Mouse (Mus musculus) midbrain, embryonic 11.5 days (tissue): ENCODE results near the gene Dgkg. TPM values are rescaled to one million over a fixed set of nuclear protein-coding genes. Genes with fewer than 3 reads are reported as not detected.

Experiments
- ATAC-seq: fragments of 200-750 bp; cut with Nextera tagmentation; 2 replicates; pipeline ENCODE4 v1.8.0; 2017; ENCODE audit warnings: moderate TSS enrichment, moderate library complexity; ENCODE audit not compliant: low FRiP score
- DNase-seq: peaks from one replicate; pipeline ENCODE4 v3.0.0; 2015; ENCODE audit warnings: low spot score; ENCODE audit errors: missing footprints
- H3K27ac ChIP-seq: fragments of 300-500 bp; sonication (generic); 2 replicates; pipeline ENCODE4 v1.5.1; 2014; ENCODE audit warnings: low read depth, low read length
- H3K27me3 ChIP-seq: fragments of 300-500 bp; sonication (generic); 2 replicates; pipeline ENCODE4 v1.6.1; 2014; ENCODE audit warnings: mild to moderate bottlenecking, low read length, moderate library complexity, mixed read lengths; ENCODE audit not compliant: control insufficient read depth, insufficient read depth
- H3K36me3 ChIP-seq: fragments of 300-500 bp; sonication (generic); 2 replicates; pipeline ENCODE4 v1.6.1; 2014; ENCODE audit warnings: mild to moderate bottlenecking, low read length, moderate library complexity, mixed read lengths; ENCODE audit not compliant: control insufficient read depth, insufficient read depth
- H3K4me1 ChIP-seq: fragments of 300-500 bp; sonication (generic); 2 replicates; pipeline ENCODE4 v1.6.1; 2014; ENCODE audit warnings: low read length; ENCODE audit not compliant: control insufficient read depth, insufficient read depth
- H3K4me2 ChIP-seq: fragments of 300-500 bp; sonication (generic); 2 replicates; pipeline ENCODE4 v1.6.1; 2014; ENCODE audit warnings: mild to moderate bottlenecking, moderate library complexity
- H3K4me3 ChIP-seq: fragments of 300-500 bp; sonication (generic); 2 replicates; pipeline ENCODE4 v1.5.1; 2014; ENCODE audit warnings: low read depth, low read length
- H3K9ac ChIP-seq: fragments of 300-500 bp; sonication (generic); 2 replicates; pipeline ENCODE4 v1.6.1; 2014; ENCODE audit warnings: low read length
- H3K9me3 ChIP-seq: fragments of 300-500 bp; sonication (generic); 2 replicates; pipeline ENCODE4 v1.6.1; 2016; ENCODE audit warnings: low read length; ENCODE audit not compliant: control insufficient read depth
- WGBS: fragments of 180-500 bp; shearing (Covaris S2); extraction: QIAGEN DNeasy Blood & Tissue Kit; methylation state at CpG from one replicate; pipeline ENCODE4 v1.1.7; 2014; 5-methylcytosine and 5-hydroxymethylcytosine counted together
- polyA plus RNA-seq: library from polyadenylated mRNA; unstranded; fragments of >200 nt; fragmentation: Nextera tagmentation; extraction: Ambion mirVana; gene quantifications from 2 replicates; pipeline ENCODE4 v1.2.1, GENCODE M21; 2014

Gene Dgkg
- 0.15 and 0.28 TPM in 2 replicates for polyA plus RNA-seq

- DNase-seq = peak; percentile 94
- Histone ChIP-seq H3K9me3 (no peaks in the 10 kb centered on the region), H3K4me1 (peaks cover 11% of the 10 kb centered on the region), H3K36me3 (no peaks in the 10 kb centered on the region), H3K4me2 (peak within 1 kb of the TSS; percentile 89), H3K27ac (no peak within 1 kb of the TSS), H3K4me3 (peak within 1 kb of the TSS; percentile 43), H3K27me3 (peaks cover 29% of the 10 kb centered on the region), H3K9ac (peak within 1 kb of the TSS; percentile 45)
- ATAC-seq = peak; percentile 78
- WGBS = 1% methylated on average over 62 of the region's 63 CpGs
These were observed at the start of gene Dgkg for GRCm38 (mm10) chr16:22656533-22657444. Gene Dgkg (minus strand): TSS chr16:22657221.

GRCm38 (mm10) chr16:22704946-22705345, 47.9 kb upstream of the Dgkg start:
- Histone ChIP-seq H3K27ac (no peak overlapping the region), H3K27me3 (no peaks in the 10 kb centered on the region), H3K4me1 (no peaks in the 10 kb centered on the region), H3K9ac (no peak overlapping the region), H3K4me3 (no peak overlapping the region), H3K36me3 (no peaks in the 10 kb centered on the region), H3K9me3 (no peaks in the 10 kb centered on the region), H3K4me2 (no peak overlapping the region)
- no peak for DNase-seq
- WGBS = 56% methylated on average over 6 of the region's 6 CpGs
- no peak for ATAC-seq

GRCm38 (mm10) chr16:22704136-22704535, 47.1 kb upstream of the Dgkg start:
- Histone ChIP-seq H3K4me3 (no peak overlapping the region), H3K4me2 (no peak overlapping the region), H3K27ac (no peak overlapping the region), H3K36me3 (no peaks in the 10 kb centered on the region), H3K4me1 (no peaks in the 10 kb centered on the region), H3K9ac (no peak overlapping the region), H3K9me3 (no peaks in the 10 kb centered on the region), H3K27me3 (no peaks in the 10 kb centered on the region)
- ATAC-seq = no peak
- DNase-seq = no peak
- WGBS = 87% methylated on average over 5 of the region's 5 CpGs

- Histone ChIP-seq H3K4me2 (no peak overlapping the region), H3K36me3 (no peaks in the 10 kb centered on the region), H3K27me3 (no peaks in the 10 kb centered on the region), H3K4me3 (no peak overlapping the region), H3K9ac (no peak overlapping the region), H3K9me3 (no peaks in the 10 kb centered on the region), H3K4me1 (no peaks in the 10 kb centered on the region), H3K27ac (no peak overlapping the region)
- DNase-seq = no peak
- 83% methylated on average over 13 of the region's 13 CpGs for WGBS
- ATAC-seq = no peak
These were observed 42.1 kb upstream of the Dgkg start for GRCm38 (mm10) chr16:22698846-22699760.

- H3K9me3 ChIP-seq = no peaks in the 10 kb centered on the region
- H3K9ac ChIP-seq = no peak overlapping the region
- H3K27ac ChIP-seq = no peak overlapping the region
- 85% methylated on average over 8 of the region's 8 CpGs for whole genome bisulfite sequencing
- H3K27me3 ChIP-seq = no peaks in the 10 kb centered on the region
- ATAC-seq (no peak), DNase-seq (no peak)
- no peak overlapping the region for H3K4me3 ChIP-seq
- H3K36me3 ChIP-seq = no peaks in the 10 kb centered on the region
- no peaks in the 10 kb centered on the region for H3K4me1 ChIP-seq
- H3K4me2 ChIP-seq = no peak overlapping the region
These were observed 41.1 kb upstream of the Dgkg start for GRCm38 (mm10) chr16:22698101-22698500.

- Histone ChIP-seq H3K9me3 (no peaks in the 10 kb centered on the region), H3K36me3 (no peaks in the 10 kb centered on the region), H3K4me1 (no peaks in the 10 kb centered on the region), H3K4me2 (no peak overlapping the region), H3K9ac (no peak overlapping the region), H3K27ac (no peak overlapping the region), H3K27me3 (no peaks in the 10 kb centered on the region), H3K4me3 (no peak overlapping the region)
- DNase-seq (no peak), ATAC-seq (no peak)
- 94% methylated on average over 2 of the region's 2 CpGs for whole genome bisulfite sequencing
These were observed 32.6 kb upstream of the Dgkg start for GRCm38 (mm10) chr16:22689622-22690021.

- H3K27ac ChIP-seq = no peak overlapping the region
- H3K9ac ChIP-seq = no peak overlapping the region
- no peaks in the 10 kb centered on the region for H3K9me3 ChIP-seq
- no peak overlapping the region for H3K4me3 ChIP-seq
- H3K27me3 ChIP-seq = no peaks in the 10 kb centered on the region
- DNase-seq (no peak), ATAC-seq (no peak)
- H3K4me1 ChIP-seq = no peaks in the 10 kb centered on the region
- H3K36me3 ChIP-seq = no peaks in the 10 kb centered on the region
- no peak overlapping the region for H3K4me2 ChIP-seq
- WGBS = 75% methylated on average over 8 of the region's 8 CpGs
These were observed 30.8 kb upstream of the Dgkg start for GRCm38 (mm10) chr16:22687711-22688230.

- Histone ChIP-seq H3K27me3 (no peaks in the 10 kb centered on the region), H3K9ac (no peak overlapping the region), H3K9me3 (no peaks in the 10 kb centered on the region), H3K4me3 (no peak overlapping the region), H3K4me1 (no peaks in the 10 kb centered on the region), H3K4me2 (no peak overlapping the region), H3K27ac (no peak overlapping the region), H3K36me3 (no peaks in the 10 kb centered on the region)
- 81% methylated on average over 3 of the region's 3 CpGs for WGBS
- DNase-seq (no peak), ATAC-seq (no peak)
These were observed 26.6 kb upstream of the Dgkg start for GRCm38 (mm10) chr16:22683605-22684004.
